Mouse (Mus musculus): Measurements from ENCODE around the gene Fez1.

GRCm38 (mm10) chr9:36795556-36795955, 26.1 kb upstream of the Fez1 start:
- TF ChIP-seq GATA1 (IDR thresholded peaks at IDR 0.05; ENCODE audit: borderline replicate concordance, low read length) (no peak), FLI1 (IDR thresholded peaks at IDR 0.05; ENCODE audit: low read length) (no peak)
